Comparison of ENCODE assay signal across 10 mouse cellular contexts in genomic region chr9:105611980-105612771, GRCm38 (mm10). TPM values are rescaled to one million over a fixed set of nuclear protein-coding genes. Genes with fewer than 3 reads are reported as not detected.
A peak's percentile ranks its signal among the peaks of the same experiment; 100 is the strongest.
DNase-seq lines count a peak whose midpoint lies in the region; ATAC-seq and TF ChIP-seq lines count a peak whose summit lies in the region.
"Had no signal": no experiment of that assay in that cellular context is flagged by ENCODE, and none has a peak within 500 bp of the region (broad histone marks: within the 10 kb centered on the region; RNA-seq: fewer than 3 reads in every experiment).

No protein-coding gene starts in this region.

- intact Hi-C loops in gastrocnemius, adult 2 months (cut with DNase I): loop anchor here (2.0 to 5.0 kb wide), 2 partner anchors 75 to 117 kb away; no protein-coding TSS in a partner anchor

- TF ChIP-seq CTCF in gastrocnemius, adult 2 months (IDR thresholded peaks at IDR 0.05): no peak
- no peak for TF ChIP-seq CTCF in bone marrow macrophage, adult 2 months (IDR thresholded peaks at IDR 0.05; ENCODE audit: low read depth, low read length)

- peak; percentile 61 for DNase-seq in gastrocnemius, adult 2 months
- DNase-seq in gastrocnemius, postnatal 4 days (ENCODE audit: low spot score in 2 of 2): no peak
- peak; percentile 16 to 21 for DNase-seq in heart, adult 9 months (ENCODE audit: low spot score in 2 of 2)
- DNase-seq in layer of hippocampus, postnatal 36 days: peak; percentile 43 to 49
- DNase-seq in thymus, adult 18-20 months: no peak
- no peak for DNase-seq in thymus, postnatal 4 days
- DNase-seq: liver, embryonic 13.5 days had no signal

- no peak for ATAC-seq in activated CD4-positive, CD25-positive, alpha-beta regulatory T cell, adult 4 months

- peaks cover 5% of the 10 kb centered on the region; the same call in 1 of the 2 replicates for H3K4me1 ChIP-seq in bone marrow macrophage, adult 2 months (ENCODE audit: control insufficient read depth, insufficient read depth, low read length)
- H3K4me1 ChIP-seq: embryonic facial prominence, embryonic 12.5 days; liver, embryonic 13.5 days had no signal

- TF ChIP-seq POLR2A in bone marrow macrophage, adult 2 months (IDR thresholded peaks at IDR 0.05; ENCODE audit: borderline replicate concordance, low read depth, low read length): no peak

- peak overlapping the region; percentile 34 for H3K4me3 ChIP-seq in gastrocnemius, adult 2 months
- H3K4me3 ChIP-seq in bone marrow macrophage, adult 2 months (ENCODE audit: insufficient read depth, low read length): no peak overlapping the region
- H3K4me3 ChIP-seq: embryonic facial prominence, embryonic 12.5 days; liver, embryonic 13.5 days had no signal

- H3K27ac ChIP-seq in gastrocnemius, adult 2 months: peak overlapping the region; percentile 35
- H3K27ac ChIP-seq in bone marrow macrophage, adult 2 months (ENCODE audit: insufficient read depth, low read depth, low read length): peak overlapping the region; percentile 40
- H3K27ac ChIP-seq: embryonic facial prominence, embryonic 12.5 days; liver, embryonic 13.5 days had no signal

RNA-seq across cellular contexts. Expression of gene Pik3r4, which starts 30.6 kb away (rescaled TPM):
- total RNA-seq in gastrocnemius, adult 2 months (2021): 10 to 100 TPM; 10.9 to 11.9 TPM
- 10 to 100 TPM; 19.7 to 23.9 TPM for total RNA-seq in gastrocnemius, postnatal 4 days (2021)
- 24.5 and 27.1 TPM in 2 replicates for polyA plus RNA-seq in bone marrow macrophage, adult 2 months (2012; ENCODE audit: insufficient read depth, insufficient read length, missing spikeins)
- total RNA-seq in layer of hippocampus, postnatal 36 days (2021): 10 to 100 TPM; 44.8 to 46.1 TPM
- polyA plus RNA-seq in activated CD4-positive, CD25-positive, alpha-beta regulatory T cell, adult 4 months (2017; shearing (Covaris generic)): 10 to 100 TPM; 16.4 to 16.6 TPM

Comparison
In these comparisons a context has a peak if more than half of its experiments do, and no peak if none do; other contexts are left out.
1. DNase-seq: peak in gastrocnemius, adult 2 months (single experiment), heart, adult 9 months (2 of 2) and layer of hippocampus, postnatal 36 days (2 of 2); none in gastrocnemius, postnatal 4 days (0 of 2), thymus, adult 18-20 months (0 of 2) and thymus, postnatal 4 days (single experiment).